Mouse (Mus musculus): Measurements from ENCODE around the gene Hoxd12. TPM values are rescaled to one million over a fixed set of nuclear protein-coding genes. Genes with fewer than 3 reads are reported as not detected.

The Hoxd12 gene
- polyA plus RNA-seq, 1 experiment from 2014 or later, result not detected

DNA sequence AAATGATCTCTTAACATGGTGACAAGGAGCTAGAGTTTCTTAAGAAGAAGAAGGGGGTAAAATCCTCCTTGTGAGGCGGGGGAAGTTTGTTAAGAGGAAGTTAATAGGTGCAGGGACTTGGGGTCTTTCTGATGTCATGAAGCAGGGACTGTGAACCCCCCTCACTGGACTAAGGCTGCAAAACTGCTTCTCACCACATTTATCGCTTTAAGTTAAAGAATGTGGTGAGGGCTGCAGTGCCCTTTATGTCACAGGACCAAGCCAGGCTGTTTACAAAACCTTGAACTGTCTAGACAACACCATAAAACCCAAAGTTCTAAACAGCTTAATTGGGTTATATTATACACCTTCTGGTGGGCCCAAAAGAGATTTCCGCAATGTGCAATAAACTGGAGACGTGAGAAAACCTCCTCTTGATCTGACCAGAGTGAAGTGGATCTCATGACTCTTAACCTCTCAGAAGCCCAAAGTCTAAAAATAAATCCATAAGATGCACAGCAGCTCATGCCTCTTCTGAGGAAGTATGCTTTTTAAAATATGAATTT is 10.3 kb downstream of the Hoxd12 start:
- Histone ChIP-seq H3K9me3 (ENCODE audit: control insufficient read depth, low read length) (no peaks in the 10 kb centered on the region), H3K9ac (replicated peaks; ENCODE audit: low read depth, low read length) (no peak overlapping the region), H3K36me3 (ENCODE audit: control insufficient read depth, insufficient read depth, low read length) (no peaks in the 10 kb centered on the region), H3K4me2 (ENCODE audit: low read depth, low read length) (peak overlapping the region; percentile 41; the same call in 1 of the 2 replicates), H3K27ac (ENCODE audit: low read depth, low read length) (no peak overlapping the region), H3K4me1 (ENCODE audit: control insufficient read depth, insufficient read depth, low read length) (0 out of 2 replicates have a peak, but pooled peaks cover 4% of the 10 kb centered on the region), H3K4me3 (ENCODE audit: low read depth, low read length) (peak overlapping the region; percentile 42; the same call in 1 of the 2 replicates), H3K27me3 (ENCODE audit: control insufficient read depth, insufficient read depth, low read length) (peaks cover 42% of the 10 kb centered on the region)
- WGBS, result 10% methylated on average over 4 of the region's 4 CpGs
- ATAC-seq (ENCODE audit: low read depth), result no peak

- no peaks in the 10 kb centered on the region for H3K36me3 ChIP-seq (ENCODE audit: control insufficient read depth, insufficient read depth, low read length)
- H3K9me3 ChIP-seq (ENCODE audit: control insufficient read depth, low read length), result no peaks in the 10 kb centered on the region
- peak overlapping the region; percentile 58; the same call in 1 of the 2 replicates for H3K9ac ChIP-seq (replicated peaks; ENCODE audit: low read depth, low read length)
- 4% methylated on average over 17 of the region's 17 CpGs for WGBS
- H3K4me3 ChIP-seq (ENCODE audit: low read depth, low read length), result peak overlapping the region; percentile 33
- H3K27ac ChIP-seq (ENCODE audit: low read depth, low read length), result peak overlapping the region; percentile 76; the same call in 1 of the 2 replicates
- peaks cover 4% of the 10 kb centered on the region; the same call in 1 of the 2 replicates for H3K4me1 ChIP-seq (ENCODE audit: control insufficient read depth, insufficient read depth, low read length)
- peaks cover 37% of the 10 kb centered on the region for H3K27me3 ChIP-seq (ENCODE audit: control insufficient read depth, insufficient read depth, low read length)
- H3K4me2 ChIP-seq (ENCODE audit: low read depth, low read length), result peak overlapping the region; percentile 44
- no peak for ATAC-seq (ENCODE audit: low read depth)
Observed at GRCm38 (mm10) chr2:74686301-74686987, 11.6 kb downstream of the Hoxd12 start.

DNA sequence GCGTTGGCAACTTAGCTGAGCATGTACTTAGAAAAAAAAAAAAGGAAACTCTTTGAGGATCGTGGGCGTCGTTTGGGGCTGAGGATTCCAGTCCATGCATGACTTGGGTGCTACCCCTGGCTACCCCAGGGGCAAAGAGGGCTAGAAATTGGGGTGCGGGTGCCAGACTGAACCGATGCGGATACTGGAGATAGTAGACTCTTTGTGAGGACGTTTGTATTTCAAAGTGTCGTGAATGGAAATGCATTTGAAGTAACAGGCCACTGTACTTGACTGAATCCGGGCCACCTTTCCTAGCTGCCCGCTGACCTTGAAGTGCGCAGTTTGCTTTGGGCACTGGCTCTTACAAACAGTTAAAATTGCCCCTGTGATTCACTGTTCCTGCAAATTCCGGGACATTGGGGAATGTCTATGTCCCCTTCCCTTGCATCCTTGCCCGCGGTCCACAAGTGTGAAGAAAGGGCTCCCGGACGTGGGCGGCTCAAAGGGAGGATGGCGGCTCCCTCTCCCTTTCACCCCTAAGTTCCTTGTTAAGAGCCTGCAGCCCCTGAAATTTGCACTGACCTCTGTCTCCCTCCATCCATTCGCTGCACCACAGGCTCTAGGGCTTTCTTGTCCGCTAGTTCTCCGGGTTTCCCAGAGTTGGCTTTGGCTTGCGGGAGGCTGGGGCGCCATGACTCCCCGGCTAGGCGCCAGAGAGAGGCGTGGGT is 12.3 kb downstream of the Hoxd12 start:
- Histone ChIP-seq H3K4me1 (ENCODE audit: control insufficient read depth, insufficient read depth, low read length) (peaks cover under 1% of the 10 kb centered on the region; the same call in 1 of the 2 replicates), H3K27ac (ENCODE audit: low read depth, low read length) (peak overlapping the region; percentile 76), H3K4me3 (ENCODE audit: low read depth, low read length) (peak overlapping the region; percentile 33), H3K36me3 (ENCODE audit: control insufficient read depth, insufficient read depth, low read length) (no peaks in the 10 kb centered on the region), H3K9me3 (ENCODE audit: control insufficient read depth, low read length) (no peaks in the 10 kb centered on the region), H3K4me2 (ENCODE audit: low read depth, low read length) (peak overlapping the region; percentile 44), H3K27me3 (ENCODE audit: control insufficient read depth, insufficient read depth, low read length) (peaks cover 35% of the 10 kb centered on the region), H3K9ac (replicated peaks; ENCODE audit: low read depth, low read length) (peak overlapping the region; percentile 58)
- no peak for ATAC-seq (ENCODE audit: low read depth)
- WGBS, result 1% methylated on average over 27 of the region's 27 CpGs

GRCm38 (mm10) chr2:74687698-74688555 is 13.1 kb downstream of the Hoxd12 start:
- no peaks in the 10 kb centered on the region; the same call in 1 of the 2 replicates for H3K4me1 ChIP-seq (ENCODE audit: control insufficient read depth, insufficient read depth, low read length)
- peak overlapping the region; percentile 76 for H3K27ac ChIP-seq (ENCODE audit: low read depth, low read length)
- no peaks in the 10 kb centered on the region for H3K36me3 ChIP-seq (ENCODE audit: control insufficient read depth, insufficient read depth, low read length)
- WGBS, result under 1% methylated on average over 31 of the region's 31 CpGs
- peak overlapping the region; percentile 58 for H3K9ac ChIP-seq (replicated peaks; ENCODE audit: low read depth, low read length)
- H3K9me3 ChIP-seq (ENCODE audit: control insufficient read depth, low read length), result no peaks in the 10 kb centered on the region
- ATAC-seq (ENCODE audit: low read depth), result no peak
- H3K4me2 ChIP-seq (ENCODE audit: low read depth, low read length), result peak overlapping the region; percentile 44
- peak overlapping the region; percentile 33 for H3K4me3 ChIP-seq (ENCODE audit: low read depth, low read length)
- peaks cover 31% of the 10 kb centered on the region for H3K27me3 ChIP-seq (ENCODE audit: control insufficient read depth, insufficient read depth, low read length)

- peak overlapping the region; percentile 33; the same call in 1 of the 2 replicates for H3K4me3 ChIP-seq (ENCODE audit: low read depth, low read length)
- peak overlapping the region; percentile 58; the same call in 1 of the 2 replicates for H3K9ac ChIP-seq (replicated peaks; ENCODE audit: low read depth, low read length)
- peak overlapping the region; percentile 83 for H3K27ac ChIP-seq (ENCODE audit: low read depth, low read length)
- no peaks in the 10 kb centered on the region; the same call in 1 of the 2 replicates for H3K4me1 ChIP-seq (ENCODE audit: control insufficient read depth, insufficient read depth, low read length)
- no peaks in the 10 kb centered on the region for H3K9me3 ChIP-seq (ENCODE audit: control insufficient read depth, low read length)
- 0 out of 2 replicates have a peak, but pooled peaks have one; percentile 26 for ATAC-seq (ENCODE audit: low read depth)
- H3K4me2 ChIP-seq (ENCODE audit: low read depth, low read length), result peak overlapping the region; percentile 44
- H3K36me3 ChIP-seq (ENCODE audit: control insufficient read depth, insufficient read depth, low read length), result no peaks in the 10 kb centered on the region
- WGBS, result 3% methylated on average over 12 of the region's 12 CpGs
- peaks cover 25% of the 10 kb centered on the region for H3K27me3 ChIP-seq (ENCODE audit: control insufficient read depth, insufficient read depth, low read length)
Observed at GRCm38 (mm10) chr2:74688795-74689573, 14.2 kb downstream of the Hoxd12 start.

GRCm38 (mm10) chr2:74689574-74690337 is 14.9 kb downstream of the Hoxd12 start:
- Histone ChIP-seq H3K27me3 (ENCODE audit: control insufficient read depth, insufficient read depth, low read length) (peaks cover 19% of the 10 kb centered on the region), H3K9ac (replicated peaks; ENCODE audit: low read depth, low read length) (peak overlapping the region; percentile 56), H3K4me1 (ENCODE audit: control insufficient read depth, insufficient read depth, low read length) (no peaks in the 10 kb centered on the region; the same call in 1 of the 2 replicates), H3K4me2 (ENCODE audit: low read depth, low read length) (peak overlapping the region; percentile 44), H3K27ac (ENCODE audit: low read depth, low read length) (peak overlapping the region; percentile 83), H3K4me3 (ENCODE audit: low read depth, low read length) (peak overlapping the region; percentile 33), H3K9me3 (ENCODE audit: control insufficient read depth, low read length) (no peaks in the 10 kb centered on the region), H3K36me3 (ENCODE audit: control insufficient read depth, insufficient read depth, low read length) (no peaks in the 10 kb centered on the region)
- 0 out of 2 replicates have a peak, but pooled peaks have one; percentile 6 for ATAC-seq (ENCODE audit: low read depth)
- under 1% methylated on average over 24 of the region's 24 CpGs for WGBS

- WGBS, result 6% methylated on average over 8 of the region's 8 CpGs
- H3K4me3 ChIP-seq (ENCODE audit: low read depth, low read length), result peak overlapping the region; percentile 39
- H3K4me2 ChIP-seq (ENCODE audit: low read depth, low read length), result peak overlapping the region; percentile 74
Observed at GRCm38 (mm10) chr2:74690338-74690716, 15.5 kb downstream of the Hoxd12 start.

More at GRCm38 (mm10) chr2:74690338-74690716, 15.5 kb downstream of the Hoxd12 start:
- no peak for ATAC-seq (ENCODE audit: low read depth)
- Histone ChIP-seq H3K27me3 (ENCODE audit: control insufficient read depth, insufficient read depth, low read length) (peaks cover 17% of the 10 kb centered on the region), H3K9ac (replicated peaks; ENCODE audit: low read depth, low read length) (peak overlapping the region; percentile 56; the same call in 1 of the 2 replicates), H3K36me3 (ENCODE audit: control insufficient read depth, insufficient read depth, low read length) (no peaks in the 10 kb centered on the region), H3K9me3 (ENCODE audit: control insufficient read depth, low read length) (no peaks in the 10 kb centered on the region), H3K4me1 (ENCODE audit: control insufficient read depth, insufficient read depth, low read length) (no peaks in the 10 kb centered on the region; the same call in 1 of the 2 replicates), H3K27ac (ENCODE audit: low read depth, low read length) (peak overlapping the region; percentile 83)
